Mouse (Mus musculus) adrenal gland, postnatal 10 days (tissue): ENCODE data around the gene Spata31d1d. TPM values are rescaled to one million over a fixed set of nuclear protein-coding genes. Genes with fewer than 3 reads are reported as not detected.

Source experiments
- DNase-seq: peaks from one replicate; pipeline ENCODE4 v3.0.0; 2021; ENCODE audit warnings: mixed read lengths
- total RNA-seq, 2 experiments: library from RNA; stranded (reverse); gene quantifications; 2 replicates each; pipeline ENCODE4 v1.2.3; 2021

The Spata31d1d gene
- total RNA-seq, 2 experiments from 2014 or later = not detected

DNA sequence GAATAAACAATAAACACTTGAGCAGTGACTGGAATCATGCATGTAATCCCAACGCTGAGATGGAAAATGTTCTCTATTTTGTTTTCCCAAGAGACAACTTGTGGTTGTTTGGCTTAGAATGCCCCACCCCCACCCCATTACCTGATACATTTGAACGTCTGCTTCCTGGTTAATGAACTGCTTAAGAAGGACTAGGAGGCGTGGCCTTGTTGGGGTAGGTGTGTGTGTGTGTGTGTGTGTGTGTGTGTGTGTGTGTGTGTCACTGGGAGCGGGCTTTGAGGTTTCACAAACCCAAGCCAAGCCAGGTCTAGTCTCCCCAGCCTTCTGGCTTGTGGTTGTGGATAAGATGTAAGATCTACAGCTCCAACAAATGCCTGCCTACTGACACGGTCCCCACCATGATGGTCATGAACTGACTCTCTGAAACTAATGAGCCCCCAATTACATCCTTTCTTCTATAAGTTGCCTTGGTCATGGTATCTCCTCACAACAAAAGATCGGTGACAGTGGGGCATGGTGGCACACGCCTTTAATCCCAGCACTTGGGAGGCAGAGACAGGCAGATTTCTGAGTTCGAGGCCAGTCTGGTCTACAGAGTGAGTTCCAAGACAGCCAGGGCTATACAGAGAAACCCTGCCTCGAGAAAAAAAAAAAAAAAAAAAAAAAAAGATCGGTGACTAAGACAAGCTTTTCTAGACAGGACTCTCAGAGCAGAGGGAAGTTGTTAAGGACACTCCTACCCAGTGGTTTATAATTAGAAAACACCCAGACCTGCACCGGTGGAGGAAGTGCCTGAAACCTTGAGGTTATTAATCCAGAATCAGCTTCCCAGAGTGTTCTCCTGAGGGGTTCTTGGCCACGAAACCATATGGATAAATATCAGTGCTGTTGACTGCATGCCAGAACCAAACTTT lies 55.0 kb downstream of the Spata31d1d start:
- no peak for DNase-seq

Other genes starting within 250 kb of the Spata31d1d start
- gene Agtpbp1, start 146.5 kb downstream of the Spata31d1d start, total RNA-seq = 10 to 100 TPM; 29.7 to 49.9 TPM
- gene Naa35, start 146.5 kb downstream of the Spata31d1d start, total RNA-seq = 10 to 100 TPM; 54.9 to 63.5 TPM
- 10 to 100 TPM; 13.8 to 17.0 TPM for gene Golm1, start 55.9 kb downstream of the Spata31d1d start, total RNA-seq
- not detected for gene 4921517D22Rik, start 37.6 kb downstream of the Spata31d1d start, total RNA-seq
- not detected for gene Spata31d1a, start 21.4 kb downstream of the Spata31d1d start, total RNA-seq
- gene Spata31d1b, start 19.5 kb downstream of the Spata31d1d start, total RNA-seq = not detected
- not detected for gene 1700014D04Rik, start 15.0 kb upstream of the Spata31d1d start, total RNA-seq
- gene Isca1, start 38.1 kb upstream of the Spata31d1d start, total RNA-seq = 100 to 1,000 TPM; 127 to 142 TPM
- not detected for gene Gm49354, start 50.5 kb upstream of the Spata31d1d start, total RNA-seq
- gene Tut7, start 91.4 kb upstream of the Spata31d1d start, total RNA-seq = 10 to 100 TPM; 66.8 to 71.2 TPM